Mouse (Mus musculus) stomach, postnatal 0 days (tissue): ENCODE measurements around the gene Azin2.

Experiments
- CTCF ChIP-seq: IDR thresholded peaks from 2 replicates; pipeline ENCODE4 v1.5.1; 2016; ENCODE audit warnings: antibody characterized with exemption, low read depth, mild to moderate bottlenecking, moderate library complexity
- EP300 ChIP-seq: optimal IDR thresholded peaks from 2 replicates; pipeline ENCODE3; 2016; ENCODE audit warnings: antibody characterized with exemption

GRCm38 (mm10) chr4:128895841-128896240 lies 66.4 kb downstream of the Azin2 start:
- TF ChIP-seq EP300 (no peak), CTCF (no peak)
